Mouse (Mus musculus): ENCODE data around the gene Tnfsf14.

The Tnfsf14 gene

Small RNA genes within 50 kb of the gene (microRNA-seq; reads per million reads assigned to microRNA genes)
- 0 to 0.49 reads per million in 2 experiments for gene Mir6978

All from adrenal gland (tissue).